Mouse (Mus musculus): ENCODE data around the gene Gm5485. TPM values are rescaled to one million over a fixed set of nuclear protein-coding genes. Genes with fewer than 3 reads are reported as not detected.

Gm5485 gene
- total RNA-seq (2021): not detected
- long read RNA-seq, experiment 1: 0 reads
- long read RNA-seq, experiment 2: 0 reads

DNA sequence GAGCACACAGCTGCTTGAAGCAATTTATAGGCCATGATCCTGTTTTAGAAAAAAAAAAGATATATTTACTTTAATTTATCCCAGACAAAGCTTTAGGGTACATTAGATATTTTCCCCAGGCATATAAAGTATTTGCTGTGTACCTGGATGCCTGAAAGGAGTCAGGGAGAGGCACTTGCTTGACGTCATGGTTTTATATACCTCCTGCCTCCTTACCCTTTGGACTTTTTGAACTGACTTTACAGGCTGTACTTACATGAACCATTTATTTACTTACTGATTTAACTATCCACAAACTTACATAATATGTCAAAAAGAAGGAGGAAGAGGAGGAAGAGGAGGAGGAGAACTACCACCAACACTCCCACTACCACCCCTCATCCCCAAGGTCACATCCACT, at the start of gene Gm5485:
TSS of gene Gm5485 (minus strand) at position 171 of the 400 bp plus-strand sequence.
- DNase-seq: no peak

DNA sequence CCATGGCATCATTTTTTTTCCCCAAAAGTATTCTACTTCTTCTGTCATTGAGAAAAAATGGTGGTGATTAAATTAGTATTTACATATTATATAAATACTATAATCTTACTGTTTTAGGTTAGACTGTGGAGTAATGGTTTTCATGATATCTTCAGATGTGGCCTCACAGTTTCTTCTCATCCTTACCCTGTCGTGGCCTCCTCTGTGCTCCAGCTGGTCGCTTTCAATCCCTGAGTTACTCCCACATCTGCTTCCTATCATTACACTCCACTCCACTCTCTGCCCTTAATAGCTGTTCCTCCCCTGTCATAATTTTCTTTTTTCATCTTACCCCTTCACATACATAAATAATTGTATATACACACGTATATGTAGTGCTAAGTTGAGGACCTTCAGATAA, 41.0 kb upstream of the Gm5485 start:
- DNase-seq: no peak

DNA sequence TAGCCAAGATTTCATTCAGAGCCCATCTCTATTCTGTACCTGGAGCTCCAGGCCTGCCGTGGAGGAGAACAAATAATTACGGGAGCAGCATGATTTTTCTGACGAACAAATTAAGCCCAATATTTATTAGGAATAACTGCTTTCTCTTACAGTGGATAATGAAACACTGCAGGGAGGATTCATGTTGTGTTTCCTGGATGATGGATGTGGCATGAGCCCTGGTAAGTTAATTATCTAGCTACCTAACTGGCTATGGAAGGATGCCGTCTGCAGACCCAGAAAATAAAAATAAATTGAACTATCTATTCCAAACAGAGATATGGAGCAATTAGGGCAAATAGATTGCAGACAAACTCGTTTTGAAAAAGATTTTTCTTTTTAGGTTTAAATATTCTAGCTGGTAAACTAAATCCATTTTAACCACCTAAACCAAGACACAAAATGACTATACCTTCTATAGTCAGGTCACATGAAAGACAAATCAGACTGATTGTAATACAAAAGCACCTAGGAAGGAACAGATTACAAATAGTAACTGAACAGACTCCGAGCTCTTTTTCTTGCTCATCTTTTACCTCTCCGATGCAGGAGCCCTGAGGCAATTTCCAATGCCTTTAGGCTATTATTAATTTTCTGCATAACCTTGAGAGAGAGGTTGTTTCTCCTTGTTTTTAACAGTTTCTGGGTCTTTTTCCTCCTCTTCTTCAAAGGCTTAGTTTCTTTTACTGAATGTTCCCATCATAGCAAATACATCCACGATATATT, 34.1 kb upstream of the Gm5485 start:
- DNase-seq: no peak

DNA sequence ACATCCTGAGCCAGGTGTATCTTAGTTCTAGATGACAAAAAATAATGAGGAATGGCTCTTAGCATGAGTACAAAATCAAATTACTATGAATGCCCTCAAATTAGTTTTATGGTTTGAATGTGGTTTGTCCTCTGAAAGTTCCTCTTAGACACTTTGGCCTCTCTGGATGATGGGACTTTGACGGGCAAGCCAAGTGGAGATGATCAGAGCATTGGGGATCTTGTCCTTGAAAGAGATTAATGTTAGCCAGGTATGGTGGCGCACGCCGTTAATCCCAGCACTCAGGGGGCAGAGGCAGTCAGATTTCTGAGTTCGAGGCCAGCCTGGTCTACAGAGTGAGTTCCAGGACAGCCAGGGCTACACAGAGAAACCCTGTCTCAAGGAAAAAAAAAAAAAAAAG, 32.4 kb upstream of the Gm5485 start:
- DNase-seq: no peak

DNA sequence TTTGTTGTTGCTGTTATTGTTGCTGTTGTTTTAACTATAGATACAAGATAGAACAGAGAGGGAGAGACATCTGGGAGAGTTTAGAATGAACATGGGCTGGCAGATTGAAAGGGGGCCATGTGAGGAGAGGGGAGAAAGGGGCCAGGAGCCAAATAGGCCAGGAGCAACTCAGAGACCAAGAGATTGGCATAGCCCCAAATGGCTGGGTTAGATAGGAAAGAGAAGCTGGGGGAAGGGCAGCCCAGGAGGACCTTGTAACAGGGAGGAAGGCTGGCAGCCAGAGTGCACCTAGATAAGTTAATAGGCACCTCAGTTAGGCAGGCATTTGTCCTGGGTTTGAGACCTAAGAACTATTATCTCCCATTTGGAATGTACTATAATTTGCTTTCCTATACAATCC, 25.3 kb upstream of the Gm5485 start:
- no peak for DNase-seq

DNA sequence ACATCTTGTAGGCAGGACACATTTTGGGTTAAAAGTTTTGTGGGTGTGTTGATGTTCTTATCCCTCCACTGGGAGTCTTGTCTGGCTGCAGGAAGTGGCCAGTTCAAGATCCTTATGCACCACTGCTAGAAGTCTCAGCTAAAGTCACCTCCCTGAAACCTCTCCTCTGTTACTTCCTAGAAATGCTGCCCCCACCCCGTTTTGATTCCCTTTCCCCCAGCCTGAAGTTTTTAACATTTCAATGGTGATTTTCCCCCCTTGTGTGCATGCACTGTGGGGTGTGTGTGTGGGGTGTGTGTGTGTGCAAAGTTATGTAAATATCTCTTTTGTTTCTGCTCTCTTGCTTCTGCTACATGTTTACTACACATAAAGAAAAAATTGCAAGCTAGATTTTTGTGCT, 23.2 kb upstream of the Gm5485 start:
- DNase-seq: no peak

DNA sequence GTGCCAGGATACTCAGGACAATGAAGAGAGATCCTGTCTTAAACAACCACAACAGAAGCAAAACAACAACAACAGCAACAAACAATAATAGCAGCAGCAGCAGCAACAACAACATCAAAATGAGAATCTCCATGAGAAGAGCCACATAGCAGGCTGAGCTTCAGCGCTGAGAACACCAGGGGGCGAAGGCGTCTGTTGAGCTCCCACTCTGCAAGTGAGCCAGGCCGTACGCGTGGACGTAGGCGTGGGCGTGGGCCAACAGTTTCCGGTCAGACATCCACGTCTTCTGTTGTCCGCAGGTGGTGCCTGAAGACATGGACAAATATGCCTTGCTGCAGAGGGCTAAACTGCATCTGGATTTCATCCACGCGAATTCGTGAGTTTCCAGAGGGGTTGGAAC, 18.8 kb upstream of the Gm5485 start, which contains the start of gene Morc1:
TSS of gene Morc1 (plus strand) at position 211 of the 400 bp plus-strand sequence.
- no peak for DNase-seq

DNA sequence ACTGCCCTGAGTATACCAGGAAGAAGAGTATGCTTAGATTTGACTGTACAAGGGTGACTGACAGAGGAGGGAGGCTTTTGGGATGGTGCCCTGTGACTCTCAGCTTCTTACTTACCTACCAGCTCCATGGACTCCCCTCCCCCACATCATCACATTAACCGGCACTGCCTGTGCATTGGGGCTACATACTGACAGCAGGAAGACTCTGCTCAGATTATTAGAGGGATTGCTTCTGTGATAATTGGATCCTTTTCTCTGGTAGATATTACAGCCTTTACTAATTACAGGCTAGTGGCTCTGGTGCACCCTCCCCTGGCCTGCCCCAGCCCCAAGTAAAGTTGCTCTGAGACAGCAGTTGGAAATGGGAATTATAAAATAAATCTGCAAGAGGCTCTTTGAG, 17.2 kb upstream of the Gm5485 start:
- DNase-seq: no peak

DNA sequence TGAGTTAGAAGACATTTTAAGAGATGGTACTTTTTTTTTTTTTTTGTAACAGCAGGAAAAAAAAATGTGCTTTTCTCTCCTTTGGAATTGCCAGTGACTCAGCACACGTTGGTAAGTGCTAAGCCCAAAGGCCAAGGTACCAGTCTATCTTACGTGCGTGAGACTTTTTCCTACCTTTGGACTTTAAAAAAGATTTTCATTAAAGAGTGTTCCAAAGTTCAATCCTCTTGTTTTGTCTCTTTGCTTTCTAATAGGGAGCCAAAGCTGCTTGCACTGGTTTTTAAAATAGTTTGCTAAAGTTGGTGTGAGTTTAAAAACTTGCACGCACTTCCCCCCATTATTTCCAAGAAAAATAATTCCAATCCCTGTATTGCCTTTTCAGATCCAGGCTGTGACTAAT, 11.9 kb upstream of the Gm5485 start:
- DNase-seq: no peak

DNA sequence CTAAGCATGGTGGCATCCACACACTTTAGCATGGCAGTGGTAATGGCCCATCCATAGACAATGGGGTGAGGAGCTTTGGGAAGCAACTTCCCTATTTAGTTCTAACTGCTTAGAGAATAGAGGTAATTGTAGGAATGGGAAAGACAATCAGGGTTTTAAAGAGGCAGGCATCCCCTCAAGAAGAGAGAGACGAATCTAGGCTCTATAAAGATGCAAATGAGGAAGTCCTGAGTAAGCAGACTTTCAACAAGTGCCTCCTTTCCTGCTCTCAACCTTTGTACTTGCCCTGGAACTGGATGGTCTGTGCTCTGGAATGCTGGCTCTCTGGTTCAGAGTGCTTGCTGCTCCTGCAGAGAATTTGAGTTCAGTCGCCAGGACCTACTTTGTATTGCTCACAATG, 10.3 kb upstream of the Gm5485 start:
- no peak for DNase-seq

DNA sequence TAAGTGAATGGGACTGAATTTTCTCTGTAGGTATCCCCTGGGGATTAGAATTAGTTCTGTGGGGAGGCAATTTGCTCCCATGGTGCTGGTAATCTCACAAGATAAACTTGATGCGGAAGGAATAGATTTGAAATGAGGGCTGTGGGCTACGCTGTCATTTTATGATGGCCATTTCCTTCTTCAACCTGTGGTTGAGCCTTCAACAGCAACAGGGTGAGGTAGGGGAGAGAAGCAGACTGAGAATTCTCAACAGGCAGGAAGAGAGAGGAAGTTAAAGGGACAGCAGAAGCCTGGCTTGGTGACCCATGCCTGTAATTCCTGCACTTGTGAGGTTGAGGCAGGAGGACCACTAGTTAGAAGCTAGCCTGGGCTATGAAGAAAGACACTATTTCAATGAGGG, 6.8 kb upstream of the Gm5485 start:
- no peak for DNase-seq

DNA sequence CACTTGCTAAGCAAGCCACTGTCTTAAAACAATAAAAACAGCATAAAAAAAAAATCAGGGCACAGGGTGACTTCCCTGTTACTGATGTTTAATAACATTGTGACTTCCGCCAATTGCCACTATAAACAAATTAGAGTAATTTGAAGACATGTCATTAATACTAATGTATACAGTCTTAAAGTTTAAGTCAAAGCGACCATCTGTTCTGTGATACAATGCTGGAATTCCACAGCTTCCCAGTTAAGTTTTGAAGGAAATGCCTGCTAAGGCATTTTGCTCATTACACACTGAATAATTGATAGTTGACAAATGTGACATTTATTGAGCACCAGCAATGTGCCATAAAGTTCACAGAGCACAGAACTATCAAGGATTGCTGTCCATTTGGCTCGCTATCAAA, 6.3 kb upstream of the Gm5485 start:
- DNase-seq: no peak

DNA sequence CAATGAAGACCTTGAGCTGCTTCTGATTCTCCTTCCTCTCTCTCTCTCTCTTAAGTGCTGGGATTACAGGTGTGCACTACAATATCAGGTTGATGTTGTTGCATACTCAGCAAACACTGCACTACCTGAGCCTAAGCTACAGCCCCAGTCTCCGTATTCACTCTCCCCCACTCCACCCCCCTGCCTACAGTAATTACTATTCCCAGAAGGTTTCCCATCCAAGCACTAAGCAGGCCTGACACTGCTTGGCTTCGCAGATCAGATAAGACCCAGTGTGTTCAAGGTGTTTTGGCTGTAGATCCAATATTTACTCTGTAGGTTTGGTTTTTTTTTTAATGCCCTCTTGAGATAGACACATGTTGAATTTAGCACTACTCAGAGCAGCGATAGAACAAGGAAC, 2.1 kb downstream of the Gm5485 start:
- DNase-seq: no peak

DNA sequence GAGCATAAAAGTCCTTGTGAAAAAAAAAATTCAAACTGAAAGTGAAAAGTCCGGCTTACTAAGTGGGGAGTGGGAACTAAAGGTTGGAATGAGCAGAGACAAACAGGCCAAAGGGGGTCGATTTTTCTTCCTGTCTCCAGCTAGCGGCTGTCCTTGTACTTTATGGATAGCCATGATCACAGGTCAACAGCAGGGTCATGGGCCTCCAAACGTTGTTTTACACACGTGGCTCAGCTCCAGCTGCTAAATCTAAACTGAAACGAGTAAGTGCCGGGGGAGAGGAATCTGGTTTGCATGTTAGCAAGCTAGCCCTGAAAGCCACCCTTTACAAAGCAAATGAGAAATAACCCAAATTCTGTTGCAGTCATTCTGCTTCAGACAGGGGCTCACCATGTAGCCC, 2.6 kb downstream of the Gm5485 start:
- DNase-seq: no peak

DNA sequence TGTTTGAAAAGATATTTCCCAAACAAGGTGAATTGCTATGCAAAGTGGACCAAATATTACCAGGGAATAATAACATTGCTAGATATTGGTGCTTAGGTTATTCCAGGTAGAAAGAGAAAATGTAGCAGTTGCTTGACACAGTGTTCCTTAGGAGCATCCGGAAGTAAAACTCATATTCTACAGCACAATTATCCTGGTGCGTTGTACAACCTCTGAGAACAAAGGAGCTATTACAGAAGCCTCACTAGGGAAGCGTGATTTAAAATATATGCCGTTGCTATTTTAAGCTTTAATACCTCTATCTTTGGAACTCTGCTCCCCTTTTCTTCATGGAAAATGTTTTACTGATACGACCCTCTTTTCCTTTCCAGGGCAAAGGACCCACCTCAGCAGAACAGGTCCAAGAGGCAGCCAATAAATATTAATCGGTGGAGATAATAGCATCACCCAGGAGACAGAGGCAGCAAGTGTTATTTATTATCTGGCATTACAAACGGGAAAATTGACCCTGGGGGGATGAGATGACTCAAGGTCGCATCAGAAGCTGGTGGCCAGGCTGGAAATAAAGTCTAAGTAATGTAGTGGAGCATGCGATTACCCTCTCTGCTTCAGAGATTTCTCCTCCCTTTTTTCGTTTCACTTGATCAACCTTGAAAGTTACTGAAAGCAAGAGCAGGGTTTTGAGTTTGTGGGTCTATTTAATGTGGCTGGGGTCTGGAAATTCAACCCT, 6.4 kb downstream of the Gm5485 start:
- no peak for DNase-seq

DNA sequence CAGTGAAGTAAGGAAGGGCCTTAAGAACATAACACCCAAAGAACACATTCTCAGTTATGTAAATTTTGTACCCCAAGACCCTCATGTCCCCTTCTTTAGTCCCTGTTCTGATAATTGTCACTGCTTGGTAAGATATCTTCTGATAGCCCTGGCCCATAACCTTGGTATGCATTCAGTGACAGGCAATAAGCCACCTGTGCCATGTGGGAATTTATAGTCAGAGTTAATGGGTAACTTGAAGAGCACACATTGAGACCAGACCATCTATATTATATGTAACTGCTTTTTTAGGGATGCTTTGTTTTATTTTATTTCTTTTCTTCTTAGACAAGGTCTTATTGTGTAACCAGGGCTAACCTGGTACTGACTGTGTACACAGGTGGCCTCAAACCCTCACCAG, 8.2 kb downstream of the Gm5485 start:
- DNase-seq: no peak

DNA sequence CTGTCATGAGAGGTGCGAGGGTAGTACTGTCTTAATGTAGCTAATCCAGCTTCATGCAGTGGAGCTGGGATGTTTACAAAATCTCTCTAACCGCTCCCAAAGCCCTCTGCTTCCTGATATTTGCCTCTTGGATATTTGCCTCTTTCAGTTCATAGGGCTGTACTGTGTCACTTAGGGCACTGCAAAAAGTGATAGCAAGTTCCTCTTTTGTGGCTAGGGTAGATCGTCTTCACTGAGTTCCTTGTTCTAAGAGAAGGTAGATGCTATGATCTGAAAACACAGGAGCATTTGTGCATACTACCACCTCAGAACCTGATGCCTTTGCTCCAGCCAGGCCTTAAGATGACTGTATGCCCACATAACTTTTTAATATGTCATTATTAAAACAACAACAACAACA, 8.8 kb downstream of the Gm5485 start:
- DNase-seq: no peak

DNA sequence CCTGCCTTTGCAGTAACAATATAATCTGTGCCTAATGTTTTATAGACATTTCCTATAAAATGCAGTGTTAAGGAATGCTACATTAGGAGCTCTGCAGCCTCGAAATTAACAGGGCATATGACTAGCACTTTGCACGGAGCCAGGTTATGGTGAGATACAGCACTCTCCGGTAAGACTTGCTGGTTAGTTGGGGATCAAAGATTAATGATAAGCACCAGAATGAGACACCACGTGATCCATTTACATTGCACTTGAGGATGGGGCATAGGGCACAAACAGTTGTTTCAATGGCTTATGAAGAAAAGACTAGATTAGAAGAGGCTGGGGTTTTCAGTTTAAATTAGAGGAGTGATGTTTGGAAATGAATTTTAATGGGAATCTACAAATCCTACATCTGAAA, 9.3 kb downstream of the Gm5485 start:
- DNase-seq: no peak

DNA sequence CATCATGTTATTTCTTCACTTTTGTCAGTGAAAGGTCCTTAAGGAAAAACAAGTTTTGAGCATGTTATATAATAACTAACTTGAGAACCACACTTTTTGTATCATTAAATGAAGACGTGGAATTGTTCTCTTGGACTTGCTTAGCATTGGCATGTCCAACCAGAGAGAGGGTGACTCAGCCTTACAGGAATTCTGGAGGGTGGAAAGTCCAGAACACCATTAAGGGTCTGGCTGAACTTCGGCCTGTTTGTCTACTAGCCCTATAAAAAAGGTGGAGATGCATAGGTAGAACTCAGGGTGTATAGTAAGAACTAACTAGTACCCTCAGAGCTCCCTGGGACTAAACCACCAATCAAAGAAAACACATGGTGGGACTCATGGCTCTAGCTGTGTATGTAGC, 16.9 kb downstream of the Gm5485 start:
- no peak for DNase-seq

DNA sequence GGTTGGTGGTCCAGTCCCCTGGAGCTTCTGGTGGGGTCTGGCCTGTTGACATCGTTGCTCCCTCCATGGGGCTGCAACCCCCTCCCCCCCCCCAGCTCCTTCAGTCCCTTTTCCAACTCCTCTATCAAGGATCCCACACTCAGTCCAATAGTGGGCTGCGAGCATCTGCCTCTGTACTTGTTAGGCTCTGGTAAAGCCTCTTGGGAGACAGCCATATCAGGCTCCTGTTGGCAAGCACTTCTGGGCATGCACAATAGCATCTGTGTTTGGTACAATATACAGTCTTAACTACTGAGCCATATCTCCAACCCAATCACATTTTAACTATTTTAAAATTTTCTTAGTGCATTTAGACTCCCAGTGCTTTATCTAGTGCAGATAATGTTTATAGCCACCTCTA, 25.2 kb downstream of the Gm5485 start:
- DNase-seq: no peak

DNA sequence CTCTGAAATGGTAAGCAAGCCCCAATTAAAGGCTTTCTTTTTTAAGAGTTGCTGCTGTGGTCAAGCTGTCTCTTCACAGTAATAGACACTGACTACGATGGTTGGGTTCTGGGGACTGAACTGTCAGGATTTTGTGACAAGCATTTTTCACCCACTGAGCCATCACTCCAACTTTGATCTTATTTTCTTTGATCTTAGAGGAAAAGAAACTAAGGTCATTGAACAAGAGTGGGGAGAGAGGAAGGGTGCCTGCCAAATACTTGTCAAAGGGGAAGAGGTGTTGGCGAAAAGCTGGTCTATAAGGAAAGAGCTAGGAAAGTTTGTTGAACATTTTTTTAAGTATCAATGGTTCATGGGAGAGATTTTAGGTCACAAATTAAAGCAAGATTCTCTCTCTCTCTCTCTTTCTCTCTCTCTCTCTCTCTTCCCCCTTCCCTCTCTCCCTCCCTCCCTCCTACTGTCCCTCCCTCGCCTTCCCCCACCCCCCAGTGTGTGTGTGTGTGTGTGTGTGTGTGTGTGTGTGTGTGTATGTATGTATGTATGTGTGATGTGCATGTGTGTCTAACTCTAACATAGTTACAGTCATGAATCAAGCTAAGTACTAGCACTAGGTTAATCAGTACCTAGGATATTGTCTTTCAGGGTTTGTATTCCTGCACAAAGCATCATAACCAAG, 28.5 kb downstream of the Gm5485 start:
- DNase-seq: no peak

DNA sequence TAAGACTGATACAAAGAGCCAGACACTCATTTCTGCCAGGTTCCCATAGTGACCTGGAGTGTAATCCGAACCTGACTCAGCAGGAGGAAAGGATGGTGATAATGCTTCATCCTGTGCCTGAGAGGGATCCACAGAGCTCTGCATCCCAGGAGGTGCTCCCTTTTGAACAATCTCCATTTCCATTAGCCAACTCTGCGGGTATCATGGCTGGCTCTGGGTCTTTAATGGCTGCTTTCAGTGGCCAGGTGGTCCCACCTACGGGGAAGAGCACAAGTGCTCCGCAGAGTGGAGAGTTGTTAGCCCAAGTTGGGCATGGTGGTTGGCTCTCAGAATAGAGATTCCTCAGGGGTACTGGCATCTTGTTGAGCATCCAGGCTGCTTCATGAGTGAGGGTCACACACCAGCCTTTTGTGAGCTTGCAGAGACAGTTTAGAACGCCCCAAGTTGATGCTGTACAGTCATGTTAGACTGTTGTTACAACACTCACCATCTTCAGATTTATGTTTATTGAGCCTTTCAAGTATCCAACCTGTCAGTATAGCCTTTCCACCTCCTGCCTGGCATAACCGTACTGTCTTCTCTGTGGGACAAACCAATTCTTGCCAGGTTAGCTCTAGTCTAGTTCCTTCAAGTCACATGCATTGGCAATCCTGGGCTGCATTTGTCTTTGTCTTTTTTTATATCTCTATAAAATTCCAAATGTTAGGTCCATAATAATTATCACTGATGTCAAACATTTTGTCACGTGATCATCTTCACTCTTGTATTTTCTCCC, 38.3 kb downstream of the Gm5485 start:
- DNase-seq: no peak

DNA sequence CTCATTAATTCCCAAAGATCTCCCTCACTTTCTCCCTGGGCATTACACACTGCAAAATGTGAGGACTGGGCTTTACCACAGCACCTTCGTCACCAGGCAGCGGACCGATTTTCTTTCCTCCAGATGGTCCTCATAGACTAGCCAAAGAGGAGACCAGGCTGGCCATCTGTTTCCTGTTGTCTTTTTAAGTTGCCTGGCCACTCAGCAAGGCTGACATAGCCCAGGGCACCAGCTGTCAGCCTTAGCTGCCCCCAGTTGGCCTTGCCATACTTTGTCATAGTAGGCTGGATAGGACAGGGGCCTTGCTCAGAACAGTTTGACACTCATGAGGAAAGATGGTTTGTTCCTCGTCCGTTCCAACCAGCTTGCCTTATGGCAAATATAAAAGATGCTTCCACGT, 39.8 kb downstream of the Gm5485 start:
- DNase-seq: no peak
